Mouse (Mus musculus) thymus, adult 2 months (tissue): ENCODE data around the gene Syne1.

Source experiments
- CTCF ChIP-seq: fragments of 200-500 bp; IDR thresholded peaks from 2 replicates; pipeline ENCODE4 v1.5.1; 2012; ENCODE audit warnings: mild to moderate bottlenecking, control low read depth, low read length, moderate library complexity, borderline replicate concordance; ENCODE audit not compliant: control insufficient read depth, poor library complexity, insufficient read depth; ENCODE audit errors: extremely low read depth
- POLR2A ChIP-seq: fragments of 200-500 bp; IDR thresholded peaks from 2 replicates; pipeline ENCODE4 v1.6.1; 2012; ENCODE audit warnings: mild to moderate bottlenecking, low read length, control low read depth, moderate library complexity; ENCODE audit not compliant: control insufficient read depth, poor library complexity, insufficient read depth; ENCODE audit errors: extremely low read depth

- TF ChIP-seq POLR2A (no peak), CTCF (no peak)
Observed at GRCm38 (mm10) chr10:5170425-5170824, 380.9 kb downstream of the Syne1 start.
